Mouse (Mus musculus): ENCODE data around the gene Dmpk.

- TF ChIP-seq TAL1 (IDR thresholded peaks at IDR 0.05; ENCODE audit: low read length) (no peak), GATA1 (IDR thresholded peaks at IDR 0.05; ENCODE audit: low read length) (no peak)
Observed at GRCm38 (mm10) chr7:19096421-19096976, 12.8 kb downstream of the Dmpk start.
